Mouse (Mus musculus): ENCODE data around the gene Ier5l. TPM values are rescaled to one million over a fixed set of nuclear protein-coding genes. Genes with fewer than 3 reads are reported as not detected.

Ier5l gene
- total and polyA plus RNA-seq, 3 experiments: not detected

- TF ChIP-seq TAL1 (conservative IDR thresholded peaks at IDR 0.05; ENCODE audit: low read depth, low read length) (no peak), GATA2 (IDR thresholded peaks at IDR 0.05; ENCODE audit: borderline replicate concordance, low read depth, low read length) (no peak), POLR2AphosphoS5 (IDR thresholded peaks at IDR 0.05; ENCODE audit: insufficient replicate concordance, low read depth, low read length) (no peak), CTCF (IDR thresholded peaks at IDR 0.05; ENCODE audit: low read depth, low read length) (no peak), GATA1 (IDR thresholded peaks at IDR 0.05; ENCODE audit: borderline replicate concordance, low read length) (no peak)
- H3K27me3 ChIP-seq (ENCODE audit: insufficient read depth, low read length): no peaks in the 10 kb centered on the region
- DNase-seq (ENCODE audit: low spot score) (no peak), ATAC-seq (ENCODE audit: extremely low read depth, insufficient number of reproducible peaks, low FRiP score, poor library complexity, severe bottlenecking) (no peak)
- H3K36me3 ChIP-seq (replicated peaks): peaks cover 99% of the 10 kb centered on the region
- peaks cover 14% of the 10 kb centered on the region for H3K4me1 ChIP-seq (ENCODE audit: insufficient read depth, low read depth, low read length)
- H3K4me3 ChIP-seq (ENCODE audit: low read depth, low read length): no peak overlapping the region
- peaks cover 7% of the 10 kb centered on the region for H3K9me3 ChIP-seq (replicated peaks)
Observed at GRCm38 (mm10) chr2:30445312-30445711, 28.7 kb downstream of the Ier5l start.

- TF ChIP-seq POLR2AphosphoS5 (IDR thresholded peaks at IDR 0.05; ENCODE audit: insufficient replicate concordance, low read depth, low read length): no peak
- TF ChIP-seq CTCF (IDR thresholded peaks at IDR 0.05; ENCODE audit: low read depth, low read length): no peak
- no peak for TF ChIP-seq GATA1 (IDR thresholded peaks at IDR 0.05; ENCODE audit: borderline replicate concordance, low read length)
- TF ChIP-seq TAL1 (conservative IDR thresholded peaks at IDR 0.05; ENCODE audit: low read depth, low read length): no peak
- no peak for TF ChIP-seq GATA2 (IDR thresholded peaks at IDR 0.05; ENCODE audit: borderline replicate concordance, low read depth, low read length)
- H3K36me3 ChIP-seq (replicated peaks): peaks cover 99% of the 10 kb centered on the region
- no peak for ATAC-seq (ENCODE audit: extremely low read depth, insufficient number of reproducible peaks, low FRiP score, poor library complexity, severe bottlenecking)
- H3K4me1 ChIP-seq (ENCODE audit: insufficient read depth, low read depth, low read length): peaks cover 23% of the 10 kb centered on the region
- no peak for DNase-seq (ENCODE audit: low spot score)
- H3K27me3 ChIP-seq (ENCODE audit: insufficient read depth, low read length): no peaks in the 10 kb centered on the region
- no peak overlapping the region for H3K4me3 ChIP-seq (ENCODE audit: low read depth, low read length)
- peaks cover 1% of the 10 kb centered on the region for H3K9me3 ChIP-seq (replicated peaks)
Observed at GRCm38 (mm10) chr2:30444450-30444849, 29.6 kb downstream of the Ier5l start.

- no peaks in the 10 kb centered on the region for H3K27me3 ChIP-seq (ENCODE audit: insufficient read depth, low read length)
- H3K36me3 ChIP-seq (replicated peaks): peaks cover 99% of the 10 kb centered on the region
- no peaks in the 10 kb centered on the region for H3K9me3 ChIP-seq (replicated peaks)
- DNase-seq (ENCODE audit: low spot score) (no peak), ATAC-seq (ENCODE audit: extremely low read depth, insufficient number of reproducible peaks, low FRiP score, poor library complexity, severe bottlenecking) (no peak)
- peaks cover 26% of the 10 kb centered on the region for H3K4me1 ChIP-seq (ENCODE audit: insufficient read depth, low read depth, low read length)
- H3K4me3 ChIP-seq (ENCODE audit: low read depth, low read length): no peak overlapping the region
- no peak for TF ChIP-seq TAL1 (conservative IDR thresholded peaks at IDR 0.05; ENCODE audit: low read depth, low read length)
- no peak for TF ChIP-seq GATA1 (IDR thresholded peaks at IDR 0.05; ENCODE audit: borderline replicate concordance, low read length)
- TF ChIP-seq CTCF (IDR thresholded peaks at IDR 0.05; ENCODE audit: low read depth, low read length): no peak
- TF ChIP-seq POLR2AphosphoS5 (IDR thresholded peaks at IDR 0.05; ENCODE audit: insufficient replicate concordance, low read depth, low read length): no peak
- no peak for TF ChIP-seq GATA2 (IDR thresholded peaks at IDR 0.05; ENCODE audit: borderline replicate concordance, low read depth, low read length)
Observed at GRCm38 (mm10) chr2:30444006-30444405, 30.0 kb downstream of the Ier5l start.

- Histone ChIP-seq H3K9me3 (replicated peaks) (no peaks in the 10 kb centered on the region), H3K4me3 (ENCODE audit: low read depth, low read length) (no peak overlapping the region), H3K36me3 (replicated peaks) (peaks cover 100% of the 10 kb centered on the region), H3K4me1 (ENCODE audit: insufficient read depth, low read depth, low read length) (peaks cover 31% of the 10 kb centered on the region), H3K27me3 (ENCODE audit: insufficient read depth, low read length) (no peaks in the 10 kb centered on the region)
- DNase-seq (ENCODE audit: low spot score) (no peak), ATAC-seq (ENCODE audit: extremely low read depth, insufficient number of reproducible peaks, low FRiP score, poor library complexity, severe bottlenecking) (no peak)
- no peak for TF ChIP-seq TAL1 (conservative IDR thresholded peaks at IDR 0.05; ENCODE audit: low read depth, low read length)
- no peak for TF ChIP-seq GATA1 (IDR thresholded peaks at IDR 0.05; ENCODE audit: borderline replicate concordance, low read length)
- no peak for TF ChIP-seq CTCF (IDR thresholded peaks at IDR 0.05; ENCODE audit: low read depth, low read length)
- no peak for TF ChIP-seq GATA2 (IDR thresholded peaks at IDR 0.05; ENCODE audit: borderline replicate concordance, low read depth, low read length)
- TF ChIP-seq POLR2AphosphoS5 (IDR thresholded peaks at IDR 0.05; ENCODE audit: insufficient replicate concordance, low read depth, low read length): no peak
Observed at GRCm38 (mm10) chr2:30443281-30443680, 30.7 kb downstream of the Ier5l start.

- DNase-seq (ENCODE audit: low spot score) (no peak), ATAC-seq (ENCODE audit: extremely low read depth, insufficient number of reproducible peaks, low FRiP score, poor library complexity, severe bottlenecking) (no peak)
- peaks cover 33% of the 10 kb centered on the region for H3K4me1 ChIP-seq (ENCODE audit: insufficient read depth, low read depth, low read length)
Observed at GRCm38 (mm10) chr2:30442498-30442890, 31.5 kb downstream of the Ier5l start.

GRCm38 (mm10) chr2:30441518-30442497 is 32.2 kb downstream of the Ier5l start:
- Histone ChIP-seq H3K27me3 (ENCODE audit: insufficient read depth, low read length) (no peaks in the 10 kb centered on the region; the same call in 1 of the 2 replicates), H3K36me3 (replicated peaks) (peaks cover 100% of the 10 kb centered on the region), H3K9me3 (replicated peaks) (no peaks in the 10 kb centered on the region), H3K4me1 (ENCODE audit: insufficient read depth, low read depth, low read length) (peaks cover 33% of the 10 kb centered on the region), H3K4me3 (ENCODE audit: low read depth, low read length) (no peak overlapping the region)
- ATAC-seq (ENCODE audit: extremely low read depth, insufficient number of reproducible peaks, low FRiP score, poor library complexity, severe bottlenecking) (no peak), DNase-seq (ENCODE audit: low spot score) (no peak)
- no peak for TF ChIP-seq TAL1 (conservative IDR thresholded peaks at IDR 0.05; ENCODE audit: low read depth, low read length)
- no peak for TF ChIP-seq POLR2AphosphoS5 (IDR thresholded peaks at IDR 0.05; ENCODE audit: insufficient replicate concordance, low read depth, low read length)
- no peak for TF ChIP-seq GATA1 (IDR thresholded peaks at IDR 0.05; ENCODE audit: borderline replicate concordance, low read length)
- no peak for TF ChIP-seq CTCF (IDR thresholded peaks at IDR 0.05; ENCODE audit: low read depth, low read length)
- TF ChIP-seq GATA2 (IDR thresholded peaks at IDR 0.05; ENCODE audit: borderline replicate concordance, low read depth, low read length): no peak

More at GRCm38 (mm10) chr2:30442498-30442890, 31.5 kb downstream of the Ier5l start:
- Histone ChIP-seq H3K9me3 (replicated peaks) (no peaks in the 10 kb centered on the region), H3K27me3 (ENCODE audit: insufficient read depth, low read length) (no peaks in the 10 kb centered on the region; the same call in 1 of the 2 replicates), H3K4me3 (ENCODE audit: low read depth, low read length) (no peak overlapping the region), H3K36me3 (replicated peaks) (peaks cover 100% of the 10 kb centered on the region)
- no peak for TF ChIP-seq POLR2AphosphoS5 (IDR thresholded peaks at IDR 0.05; ENCODE audit: insufficient replicate concordance, low read depth, low read length)
- no peak for TF ChIP-seq GATA2 (IDR thresholded peaks at IDR 0.05; ENCODE audit: borderline replicate concordance, low read depth, low read length)
- no peak for TF ChIP-seq CTCF (IDR thresholded peaks at IDR 0.05; ENCODE audit: low read depth, low read length)
- TF ChIP-seq GATA1 (IDR thresholded peaks at IDR 0.05; ENCODE audit: borderline replicate concordance, low read length): no peak
- no peak for TF ChIP-seq TAL1 (conservative IDR thresholded peaks at IDR 0.05; ENCODE audit: low read depth, low read length)
